Mouse (Mus musculus): ENCODE data around the gene Sipa1. TPM values are rescaled to one million over a fixed set of nuclear protein-coding genes. Genes with fewer than 3 reads are reported as not detected.

Sipa1 gene
- total RNA-seq, 2 experiments from 2014 or later, result 126 to 129 TPM

DNA sequence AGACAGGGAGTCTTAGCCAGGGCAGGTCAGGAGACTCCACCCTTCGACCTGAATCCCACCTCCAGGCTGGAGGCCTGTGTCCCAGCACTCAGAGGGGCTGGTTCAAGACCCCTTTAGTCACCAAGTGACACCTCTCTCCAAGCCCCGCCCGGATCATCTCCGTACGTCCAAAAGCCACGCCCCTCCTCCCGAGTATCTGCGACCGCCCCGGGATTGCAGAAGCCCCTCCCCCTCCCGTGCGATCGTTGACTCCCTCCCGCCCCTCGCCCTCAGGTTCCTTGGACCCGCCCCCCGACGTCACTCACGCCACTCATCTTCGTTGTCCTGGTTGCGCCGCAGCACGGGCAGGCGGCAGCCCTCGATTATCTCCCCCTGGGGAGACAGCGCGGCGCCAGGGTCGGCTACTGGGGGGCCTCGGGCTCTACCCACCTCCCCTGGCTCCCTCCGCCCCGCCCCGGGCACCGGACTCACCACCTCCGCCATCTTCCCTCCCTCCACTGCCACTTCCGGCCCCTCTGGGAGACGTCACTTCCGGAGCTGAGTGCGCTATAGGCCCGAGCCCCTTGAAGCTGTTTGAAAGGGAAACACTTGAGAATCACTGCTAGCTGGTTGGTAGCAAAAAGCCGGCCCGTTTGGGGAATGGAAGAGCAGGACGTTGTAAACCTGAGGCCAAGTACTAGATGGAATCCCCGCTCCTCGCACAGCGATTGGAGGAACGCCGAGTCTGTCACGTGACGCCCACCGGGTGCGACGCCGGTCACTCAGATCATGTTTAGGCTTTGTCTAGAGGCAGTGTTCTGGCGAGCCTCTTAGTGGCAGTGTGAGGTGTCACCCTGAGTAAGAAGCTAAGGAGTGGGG lies 53.7 kb downstream of the Sipa1 start, which contains the start of gene Kat5:
Gene Kat5, minus strand, starts transcription at position 691 of the 858 bp plus-strand sequence.
- peak; percentile 94 for ATAC-seq (replicated peaks; ENCODE audit: low FRiP score, poor library complexity, severe bottlenecking)

DNA sequence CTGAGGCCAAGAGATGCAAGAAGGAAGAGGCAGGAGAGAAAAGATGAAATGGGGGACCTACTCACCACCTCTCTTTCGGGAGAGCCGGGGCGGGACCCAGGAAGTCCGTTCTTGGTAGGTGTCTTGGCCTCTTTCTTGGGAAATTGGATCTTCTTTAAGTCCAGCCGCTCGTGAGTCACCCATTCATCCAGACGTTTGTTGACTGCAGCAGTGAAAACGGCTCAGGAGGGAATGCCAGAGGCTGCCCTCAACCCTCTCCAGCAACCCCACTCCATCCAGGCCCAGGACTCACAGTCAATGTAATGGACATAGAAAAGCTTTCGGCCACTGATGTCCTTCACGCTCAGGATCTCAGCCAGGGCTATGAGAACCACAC lies 54.3 kb downstream of the Sipa1 start:
- ATAC-seq (replicated peaks; ENCODE audit: low FRiP score, poor library complexity, severe bottlenecking), result no peak

DNA sequence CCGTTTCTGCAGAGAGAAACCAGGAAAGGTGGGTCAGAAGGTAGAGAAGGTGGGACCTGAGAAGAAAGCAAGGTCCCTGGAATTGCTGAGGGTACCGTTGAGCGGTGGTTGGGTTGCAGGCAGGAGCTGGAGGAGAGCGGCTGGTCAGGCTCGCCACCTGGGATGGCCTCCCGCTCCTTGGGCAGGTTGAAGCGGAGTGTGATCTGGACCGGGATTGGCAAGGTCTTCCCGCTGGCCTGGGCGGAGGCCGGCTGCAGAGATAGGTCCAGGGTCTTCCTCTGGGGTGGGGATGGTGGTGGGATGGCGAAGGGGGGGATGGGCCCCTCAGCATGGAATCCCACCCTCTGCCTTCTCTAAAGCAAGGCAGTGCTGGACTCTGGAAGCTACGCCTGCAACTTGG lies 54.8 kb downstream of the Sipa1 start:
- no peak for ATAC-seq (replicated peaks; ENCODE audit: low FRiP score, poor library complexity, severe bottlenecking)

DNA sequence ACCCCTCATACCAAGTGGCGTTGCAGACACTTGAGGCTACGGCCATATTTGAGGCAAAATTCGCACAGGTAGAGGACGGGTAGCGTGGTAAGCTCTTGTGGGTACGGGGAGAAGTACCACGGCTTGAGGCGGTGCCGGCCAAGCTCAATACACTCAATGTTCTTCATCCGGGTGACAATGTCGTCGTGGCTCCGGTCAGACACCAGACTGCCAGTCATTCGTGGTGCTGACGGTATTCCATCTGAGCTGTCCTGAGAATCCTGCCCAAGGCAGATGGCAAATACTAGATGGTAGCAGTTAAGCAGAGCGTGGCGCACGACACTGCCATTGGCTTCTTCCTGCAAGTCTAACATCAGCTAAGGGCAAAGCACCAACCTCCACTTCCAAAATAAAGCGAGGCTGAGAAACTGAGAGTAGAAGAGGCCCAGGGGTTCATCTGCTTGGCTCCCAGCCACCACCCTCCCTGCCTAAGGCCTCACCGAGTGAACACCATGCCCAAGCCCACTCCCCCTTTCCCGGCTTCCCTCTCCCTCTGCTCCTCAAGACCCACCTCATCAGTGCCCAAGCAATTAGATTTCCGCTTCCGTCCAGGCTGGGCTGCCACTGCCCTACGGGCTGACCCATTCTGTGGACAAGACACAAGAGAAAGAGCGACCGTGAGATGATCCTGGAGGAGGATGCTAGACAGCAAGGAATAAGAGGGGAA lies 55.6 kb downstream of the Sipa1 start:
- no peak for ATAC-seq (replicated peaks; ENCODE audit: low FRiP score, poor library complexity, severe bottlenecking)

DNA sequence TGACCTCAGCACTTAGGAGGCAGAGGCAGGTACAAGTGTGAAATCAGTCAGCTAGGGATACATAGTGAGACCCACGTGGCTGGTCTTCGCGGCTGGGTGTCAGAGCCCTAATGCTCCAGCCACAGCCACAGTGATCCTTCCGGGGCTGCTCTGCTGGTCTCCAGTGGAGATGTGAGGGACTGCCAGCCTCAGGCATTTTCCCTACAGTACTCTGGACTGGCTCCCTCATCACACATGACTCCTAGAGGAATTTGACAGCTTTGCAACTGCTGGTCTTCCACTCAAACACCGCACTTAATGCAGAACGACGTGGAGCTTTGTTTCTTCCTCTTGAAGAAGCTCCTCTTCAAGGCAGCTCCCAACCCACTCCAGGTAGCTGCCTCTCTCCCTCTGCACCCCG lies 57.3 kb downstream of the Sipa1 start:
- no peak for ATAC-seq (replicated peaks; ENCODE audit: low FRiP score, poor library complexity, severe bottlenecking)

DNA sequence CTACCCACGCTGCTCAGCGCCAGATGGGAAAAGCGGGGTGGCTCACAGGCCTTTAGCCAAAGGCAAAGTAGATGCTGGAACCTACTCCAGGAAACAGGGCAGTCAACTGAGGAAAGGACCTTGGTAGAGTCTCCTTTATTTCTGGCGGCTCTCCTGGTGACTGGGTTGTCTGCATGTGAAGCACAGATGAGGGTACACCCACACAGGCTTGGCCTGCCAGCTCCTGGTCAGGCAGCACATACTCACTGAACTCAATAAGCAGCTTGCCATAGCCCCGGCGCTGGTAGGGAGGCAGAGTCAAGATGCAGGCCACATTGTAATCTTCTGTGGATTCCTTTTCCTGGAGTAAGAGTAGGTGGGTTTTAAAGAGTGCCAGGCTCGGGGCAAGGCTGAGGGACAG lies 58.4 kb downstream of the Sipa1 start:
- no peak for ATAC-seq (replicated peaks; ENCODE audit: low FRiP score, poor library complexity, severe bottlenecking)

DNA sequence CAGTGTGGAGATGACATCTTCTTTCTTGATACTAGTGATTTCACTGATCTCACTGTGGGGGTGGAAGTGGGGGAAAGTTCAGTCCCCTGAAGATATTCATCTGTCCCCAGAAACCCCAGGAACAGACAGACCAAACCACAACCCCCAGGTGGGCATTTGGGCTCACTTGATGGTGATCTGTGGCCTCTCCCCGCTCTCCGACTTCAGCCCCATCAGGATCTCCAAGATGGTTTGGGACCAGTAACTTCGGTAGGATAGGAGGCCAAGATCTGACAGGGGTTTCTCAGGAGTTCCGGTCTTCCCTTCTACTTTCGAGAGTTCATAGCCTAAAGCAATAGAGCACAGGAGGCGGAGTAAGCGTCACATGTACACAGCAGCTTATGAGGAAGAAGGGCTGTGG lies 59.8 kb downstream of the Sipa1 start:
- no peak for ATAC-seq (replicated peaks; ENCODE audit: low FRiP score, poor library complexity, severe bottlenecking)

DNA sequence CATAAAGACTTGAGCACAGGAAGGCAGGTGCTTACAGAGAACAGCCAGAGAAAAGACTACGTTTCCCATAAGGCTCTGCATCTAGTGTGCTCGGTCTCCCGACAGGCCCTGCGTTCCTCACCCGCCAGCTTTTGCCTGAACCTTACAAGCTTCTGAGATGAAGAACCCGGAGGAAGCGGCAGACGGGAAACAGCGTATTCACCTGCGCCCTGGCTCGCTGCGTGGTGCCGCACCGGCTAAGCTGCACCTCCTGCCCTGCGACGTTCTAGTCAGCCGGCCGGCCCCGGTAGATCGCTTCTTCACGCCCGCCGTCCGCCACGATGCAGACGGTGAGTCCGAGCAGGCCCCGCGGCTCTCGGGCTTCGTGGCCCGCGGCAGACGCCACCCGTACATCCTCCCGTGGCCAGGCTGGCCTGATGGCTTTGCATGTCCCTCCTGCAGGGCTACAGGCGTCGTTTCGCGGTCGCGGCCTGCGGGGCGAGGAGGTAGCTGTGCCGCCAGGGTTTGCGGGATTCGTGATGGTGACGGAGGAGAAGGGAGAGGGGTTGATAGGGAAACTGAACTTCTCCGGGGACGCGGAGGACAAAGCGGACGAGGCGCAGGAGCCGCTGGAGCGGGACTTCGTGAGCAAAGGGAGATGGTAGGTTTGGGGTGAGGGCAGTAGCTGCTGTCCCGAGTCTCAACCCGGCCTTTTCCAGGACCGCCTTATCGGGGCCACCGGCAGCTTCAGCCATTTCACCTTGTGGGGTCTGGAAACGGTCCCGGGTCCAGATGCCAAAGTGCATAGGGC lies 61.6 kb downstream of the Sipa1 start, which contains the start of gene Rnaseh2c:
Gene Rnaseh2c, plus strand, starts transcription at position 122 of the 790 bp plus-strand sequence.
- peak; percentile 91 for ATAC-seq (replicated peaks; ENCODE audit: low FRiP score, poor library complexity, severe bottlenecking)

Other genes starting within 250 kb of the Sipa1 start
- gene Drap1, start 238.7 kb downstream of the Sipa1 start, total RNA-seq (2015; ENCODE audit: low replicate concordance), result 22.3 and 31.0 TPM in 2 replicates
- gene Drap1, start 238.7 kb downstream of the Sipa1 start, total RNA-seq (2017; ENCODE audit: low replicate concordance), result 8.3 and 25.4 TPM in 2 replicates
- gene AI837181, start 238.6 kb downstream of the Sipa1 start, total RNA-seq (2015; ENCODE audit: low replicate concordance), result 11.7 and 16.2 TPM in 2 replicates
- 1.9 and 13.7 TPM in 2 replicates for gene AI837181, start 238.6 kb downstream of the Sipa1 start, total RNA-seq (2017; ENCODE audit: low replicate concordance)
- gene Fosl1, start 216.2 kb downstream of the Sipa1 start, total RNA-seq (2015; ENCODE audit: low replicate concordance), result not detected in 2 replicates
- not detected in 2 replicates for gene Fosl1, start 216.2 kb downstream of the Sipa1 start, total RNA-seq (2017; ENCODE audit: low replicate concordance)
- not detected in 2 replicates for gene Ccdc85b, start 205.8 kb downstream of the Sipa1 start, total RNA-seq (2015; ENCODE audit: low replicate concordance)
- 1.2 TPM in 1 of 2 replicates, not detected in the other for gene Ccdc85b, start 205.8 kb downstream of the Sipa1 start, total RNA-seq (2017; ENCODE audit: low replicate concordance)
- 11.5 and 21.8 TPM in 2 replicates for gene Fibp, start 203.1 kb downstream of the Sipa1 start, total RNA-seq (2015; ENCODE audit: low replicate concordance)
- 29.0 and 32.5 TPM in 2 replicates for gene Fibp, start 203.1 kb downstream of the Sipa1 start, total RNA-seq (2017; ENCODE audit: low replicate concordance)
- 6.3 TPM in 1 of 2 replicates, not detected in the other for gene Ctsw, start 195.2 kb downstream of the Sipa1 start, total RNA-seq (2015; ENCODE audit: low replicate concordance)
- gene Ctsw, start 195.2 kb downstream of the Sipa1 start, total RNA-seq (2017; ENCODE audit: low replicate concordance), result not detected in 2 replicates
- 5.0 TPM in 1 of 2 replicates, not detected in the other for gene Efemp2, start 189.8 kb downstream of the Sipa1 start, total RNA-seq (2015; ENCODE audit: low replicate concordance)
- gene Efemp2, start 189.8 kb downstream of the Sipa1 start, total RNA-seq (2017; ENCODE audit: low replicate concordance), result not detected in 2 replicates
- gene Mus81, start 175.3 kb downstream of the Sipa1 start, total RNA-seq (2015; ENCODE audit: low replicate concordance), result 2.5 and 59.5 TPM in 2 replicates
- 6.5 and 11.2 TPM in 2 replicates for gene Mus81, start 175.3 kb downstream of the Sipa1 start, total RNA-seq (2017; ENCODE audit: low replicate concordance)
- 720 and 762 TPM in 2 replicates for gene Cfl1, start 173.3 kb downstream of the Sipa1 start, total RNA-seq (2015; ENCODE audit: low replicate concordance)
- 460 and 469 TPM in 2 replicates for gene Cfl1, start 173.3 kb downstream of the Sipa1 start, total RNA-seq (2017; ENCODE audit: low replicate concordance)
- 21.4 and 25.6 TPM in 2 replicates for gene 1700020D05Rik, start 159.9 kb downstream of the Sipa1 start, total RNA-seq (2015; ENCODE audit: low replicate concordance)
- 13.8 and 18.7 TPM in 2 replicates for gene 1700020D05Rik, start 159.9 kb downstream of the Sipa1 start, total RNA-seq (2017; ENCODE audit: low replicate concordance)
- gene Snx32, start 153.2 kb downstream of the Sipa1 start, total RNA-seq (2015; ENCODE audit: low replicate concordance), result 35.3 and 43.6 TPM in 2 replicates
- gene Snx32, start 153.2 kb downstream of the Sipa1 start, total RNA-seq (2017; ENCODE audit: low replicate concordance), result 42.5 and 42.7 TPM in 2 replicates
- not detected in 2 replicates for gene Ovol1, start 103.1 kb downstream of the Sipa1 start, total RNA-seq (2015; ENCODE audit: low replicate concordance)
- not detected in 2 replicates for gene Ovol1, start 103.1 kb downstream of the Sipa1 start, total RNA-seq (2017; ENCODE audit: low replicate concordance)
- gene Ap5b1, start 95.7 kb downstream of the Sipa1 start, total RNA-seq (2015; ENCODE audit: low replicate concordance), result 3.8 and 8.3 TPM in 2 replicates
- 6.4 and 11.0 TPM in 2 replicates for gene Ap5b1, start 95.7 kb downstream of the Sipa1 start, total RNA-seq (2017; ENCODE audit: low replicate concordance)
- 87.2 and 123 TPM in 2 replicates for gene Rnaseh2c, start 61.8 kb downstream of the Sipa1 start, total RNA-seq (2015; ENCODE audit: low replicate concordance)
- 36.2 and 100.0 TPM in 2 replicates for gene Rnaseh2c, start 61.8 kb downstream of the Sipa1 start, total RNA-seq (2017; ENCODE audit: low replicate concordance)
- gene Kat5, start 53.5 kb downstream of the Sipa1 start, total RNA-seq (2015; ENCODE audit: low replicate concordance), result 31.0 and 42.8 TPM in 2 replicates
- gene Kat5, start 53.5 kb downstream of the Sipa1 start, total RNA-seq (2017; ENCODE audit: low replicate concordance), result 29.1 and 35.0 TPM in 2 replicates
- 18.4 and 26.0 TPM in 2 replicates for gene Rela, start 26.2 kb downstream of the Sipa1 start, total RNA-seq (2015; ENCODE audit: low replicate concordance)
- gene Rela, start 26.2 kb downstream of the Sipa1 start, total RNA-seq (2017; ENCODE audit: low replicate concordance), result 7.2 and 14.8 TPM in 2 replicates
- 12.2 and 13.7 TPM in 2 replicates for gene Map3k11, start 25.0 kb upstream of the Sipa1 start, total RNA-seq (2015; ENCODE audit: low replicate concordance)
- 9.4 and 14.1 TPM in 2 replicates for gene Map3k11, start 25.0 kb upstream of the Sipa1 start, total RNA-seq (2017; ENCODE audit: low replicate concordance)
- gene Pcnx3, start 25.2 kb upstream of the Sipa1 start, total RNA-seq (2015; ENCODE audit: low replicate concordance), result 31.4 and 61.3 TPM in 2 replicates
- gene Pcnx3, start 25.2 kb upstream of the Sipa1 start, total RNA-seq (2017; ENCODE audit: low replicate concordance), result 44.7 and 54.5 TPM in 2 replicates
- not detected in 2 replicates for gene Kcnk7, start 40.7 kb upstream of the Sipa1 start, total RNA-seq (2015; ENCODE audit: low replicate concordance)
- not detected in 2 replicates for gene Kcnk7, start 40.7 kb upstream of the Sipa1 start, total RNA-seq (2017; ENCODE audit: low replicate concordance)
- gene Ehbp1l1, start 62.6 kb upstream of the Sipa1 start, total RNA-seq (2015; ENCODE audit: low replicate concordance), result 176 and 250 TPM in 2 replicates
- gene Ehbp1l1, start 62.6 kb upstream of the Sipa1 start, total RNA-seq (2017; ENCODE audit: low replicate concordance), result 668 and 983 TPM in 2 replicates
- gene Fam89b, start 65.9 kb upstream of the Sipa1 start, total RNA-seq (2015; ENCODE audit: low replicate concordance), result 67.9 and 77.8 TPM in 2 replicates
- 18.7 and 41.5 TPM in 2 replicates for gene Fam89b, start 65.9 kb upstream of the Sipa1 start, total RNA-seq (2017; ENCODE audit: low replicate concordance)
- gene Ltbp3, start 77.2 kb upstream of the Sipa1 start, total RNA-seq (2015; ENCODE audit: low replicate concordance), result 2.5 and 10.1 TPM in 2 replicates
- gene Ltbp3, start 77.2 kb upstream of the Sipa1 start, total RNA-seq (2017; ENCODE audit: low replicate concordance), result 1.6 TPM in 1 of 2 replicates, not detected in the other
- gene Scyl1, start 107.7 kb upstream of the Sipa1 start, total RNA-seq (2015; ENCODE audit: low replicate concordance), result 18.4 and 24.1 TPM in 2 replicates
- 17.2 and 17.3 TPM in 2 replicates for gene Scyl1, start 107.7 kb upstream of the Sipa1 start, total RNA-seq (2017; ENCODE audit: low replicate concordance)
- 3.6 and 9.2 TPM in 2 replicates for gene Frmd8, start 211.6 kb upstream of the Sipa1 start, total RNA-seq (2015; ENCODE audit: low replicate concordance)
- 4.2 and 6.0 TPM in 2 replicates for gene Frmd8, start 211.6 kb upstream of the Sipa1 start, total RNA-seq (2017; ENCODE audit: low replicate concordance)
- 2.9 and 8.8 TPM in 2 replicates for gene Slc25a45, start 214.1 kb upstream of the Sipa1 start, total RNA-seq (2015; ENCODE audit: low replicate concordance)
- gene Slc25a45, start 214.1 kb upstream of the Sipa1 start, total RNA-seq (2017; ENCODE audit: low replicate concordance), result 7.2 and 7.8 TPM in 2 replicates
- 3.8 and 4.7 TPM in 2 replicates for gene Tigd3, start 230.4 kb upstream of the Sipa1 start, total RNA-seq (2015; ENCODE audit: low replicate concordance)
- 8.2 and 9.4 TPM in 2 replicates for gene Tigd3, start 230.4 kb upstream of the Sipa1 start, total RNA-seq (2017; ENCODE audit: low replicate concordance)
- 25.9 and 71.7 TPM in 2 replicates for gene Dpf2, start 249.3 kb upstream of the Sipa1 start, total RNA-seq (2015; ENCODE audit: low replicate concordance)
- gene Dpf2, start 249.3 kb upstream of the Sipa1 start, total RNA-seq (2017; ENCODE audit: low replicate concordance), result 43.9 and 168 TPM in 2 replicates